Mouse (Mus musculus): ENCODE measurements at regions not wholly inside any gene's neighbourhood (a gene's known extent, or its start where the extent isn't known, plus 50 kb on each side); places are given as distances from the start of the nearest gene placed in this dataset.

GRCm38 (mm10) chr1:42041544-42041943 is 654.0 kb upstream of the Pou3f3 start:
- TF ChIP-seq GATA1 (IDR thresholded peaks at IDR 0.05; ENCODE audit: borderline replicate concordance, low read length) (no peak), FLI1 (IDR thresholded peaks at IDR 0.05; ENCODE audit: low read length) (no peak)
